Mouse (Mus musculus): Measurements from ENCODE around the gene Frs2.

- no peak for TF ChIP-seq POLR2A (IDR thresholded peaks at IDR 0.05; ENCODE audit: insufficient read depth, low read depth, low read length)
- TF ChIP-seq CTCF (IDR thresholded peaks at IDR 0.05), result no peak
These were observed 1.9 kb downstream of the Frs2 start for GRCm38 (mm10) chr10:117146421-117146820.

All from heart, adult 2 months (tissue).